ENCODE assay signal across 9 mouse cellular contexts in the genomic region with DNA sequence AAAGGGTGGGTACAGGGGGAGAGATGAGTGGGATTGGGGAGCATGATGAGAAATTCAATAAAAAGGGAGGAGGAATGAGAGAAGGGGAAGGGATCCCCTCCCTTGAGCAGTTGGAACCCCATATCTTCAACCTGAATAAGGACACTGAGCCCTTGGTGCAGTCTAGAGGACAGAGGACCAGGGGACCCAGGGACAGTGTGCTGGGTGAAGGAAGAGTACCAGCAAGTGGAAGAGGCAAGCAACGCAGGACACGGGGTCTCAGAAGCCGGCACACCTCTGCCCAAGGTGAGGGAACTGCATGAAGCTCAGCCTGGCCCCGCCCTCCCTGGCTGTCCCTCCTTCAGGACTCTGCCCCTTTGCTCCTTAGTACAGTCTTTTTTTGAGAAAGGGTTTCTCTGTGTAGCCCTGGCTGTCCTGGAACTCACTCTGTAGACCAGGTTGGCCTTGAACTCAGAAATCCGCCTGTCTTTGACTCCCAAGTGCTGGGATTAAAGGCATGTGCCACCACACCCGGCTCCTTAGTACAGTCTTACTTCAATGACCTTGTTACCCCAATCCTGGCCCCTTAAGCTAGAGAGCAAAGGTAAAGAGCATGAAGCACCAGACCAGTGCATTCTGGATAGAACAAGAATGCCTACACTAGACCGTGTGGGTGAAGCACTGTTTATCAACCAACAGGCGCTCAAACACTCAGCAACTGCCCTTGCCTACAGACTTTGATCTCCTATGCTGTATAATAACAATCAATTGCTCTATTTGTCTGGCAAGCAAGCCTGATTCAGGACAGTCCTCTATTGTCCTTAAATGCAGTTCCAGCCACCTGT. TPM values are rescaled to one million over a fixed set of nuclear protein-coding genes. Genes with fewer than 3 reads are reported as not detected.
DNase-seq lines count a peak whose midpoint lies in the region; ATAC-seq and TF ChIP-seq lines count a peak whose summit lies in the region.
"Had no signal": no experiment of that assay in that cellular context is flagged by ENCODE, and none has a peak within 500 bp of the region (broad histone marks: within the 10 kb centered on the region; RNA-seq: fewer than 3 reads in every experiment).

No protein-coding gene starts in this region.

- H3K9ac ChIP-seq in heart, embryonic 15.5 days = no peak overlapping the region
- peak overlapping the region; percentile 79; the same call in 1 of the 2 replicates for H3K9ac ChIP-seq in midbrain, embryonic 15.5 days

- no peaks in the 10 kb centered on the region for H3K27me3 ChIP-seq in heart, embryonic 15.5 days
- no peaks in the 10 kb centered on the region for H3K27me3 ChIP-seq in kidney, adult 2 months (replicated peaks; ENCODE audit: control insufficient read depth, insufficient read depth, low read length)
- no peaks in the 10 kb centered on the region for H3K27me3 ChIP-seq in midbrain, embryonic 15.5 days (replicated peaks)

- peaks cover 36% of the 10 kb centered on the region for H3K4me1 ChIP-seq in heart, embryonic 15.5 days (replicated peaks)
- H3K4me1 ChIP-seq in cortical plate, adult 2 months (ENCODE audit: control insufficient read depth, insufficient read depth, low read length) = peaks cover 13% of the 10 kb centered on the region
- peaks cover 30% of the 10 kb centered on the region for H3K4me1 ChIP-seq in kidney, adult 2 months (ENCODE audit: control insufficient read depth, insufficient read depth, low read length)
- peaks cover 30% of the 10 kb centered on the region for H3K4me1 ChIP-seq in midbrain, embryonic 15.5 days

- WGBS in heart, embryonic 15.5 days = 77% methylated on average over 8 of the region's 8 CpGs
- 53% methylated on average over 8 of the region's 8 CpGs for WGBS in kidney, adult 2 months
- 82% methylated on average over 8 of the region's 8 CpGs for WGBS in midbrain, embryonic 15.5 days

- TF ChIP-seq POLR2A in cortical plate, adult 2 months (IDR thresholded peaks at IDR 0.05; ENCODE audit: extremely low read depth, insufficient read depth, low read length) = no peak
- TF ChIP-seq POLR2A in kidney, adult 2 months (IDR thresholded peaks at IDR 0.05; ENCODE audit: low read depth, low read length) = no peak

- no peak overlapping the region for H3K27ac ChIP-seq in heart, embryonic 15.5 days
- H3K27ac ChIP-seq in cortical plate, adult 2 months (ENCODE audit: insufficient read depth, low read length) = 0 out of 2 replicates have a peak overlapping the region, but pooled peaks have one; percentile 20
- H3K27ac ChIP-seq in kidney, adult 2 months (ENCODE audit: insufficient read depth, low read depth, low read length) = peak overlapping the region; percentile 90
- H3K27ac ChIP-seq in midbrain, embryonic 15.5 days = no peak overlapping the region

- no peak for TF ChIP-seq CTCF in cortical plate, adult 2 months (IDR thresholded peaks at IDR 0.05; ENCODE audit: extremely low read depth, insufficient read depth, low read length)
- no peak for TF ChIP-seq CTCF in kidney, adult 2 months (conservative IDR thresholded peaks at IDR 0.05; ENCODE audit: insufficient read depth, insufficient read length, low read depth, low read length)

- no peaks in the 10 kb centered on the region for H3K36me3 ChIP-seq in heart, embryonic 15.5 days
- no peaks in the 10 kb centered on the region for H3K36me3 ChIP-seq in kidney, adult 2 months (ENCODE audit: control insufficient read depth, insufficient read depth, low read length)
- H3K36me3 ChIP-seq in midbrain, embryonic 15.5 days (replicated peaks) = no peaks in the 10 kb centered on the region

- H3K4me2 ChIP-seq in heart, embryonic 15.5 days = peak overlapping the region; percentile 98; the same call in 1 of the 2 replicates
- peak overlapping the region; percentile 98 for H3K4me2 ChIP-seq in midbrain, embryonic 15.5 days

- ATAC-seq in heart, embryonic 15.5 days (replicated peaks; ENCODE audit: insufficient number of reproducible peaks, insufficient read depth, low FRiP score, low read depth) = no peak
- no peak for ATAC-seq in midbrain, embryonic 15.5 days (replicated peaks)

- no peak for DNase-seq in heart, postnatal 10 days
- DNase-seq in kidney, adult 2 months = peak; percentile 82
- no peak for DNase-seq in embryo, embryonic 10.5 days (ENCODE audit: low spot score)
- DNase-seq in cerebellum, adult 8-10 months = no peak
- no peak for DNase-seq in testis, postnatal 14 days (ENCODE audit: low spot score)
- DNase-seq: retina, postnatal 1 day had no signal

- H3K9me3 ChIP-seq in heart, embryonic 15.5 days (replicated peaks) = no peaks in the 10 kb centered on the region
- H3K9me3 ChIP-seq in midbrain, embryonic 15.5 days = no peaks in the 10 kb centered on the region

- H3K4me3 ChIP-seq in heart, embryonic 15.5 days = peak overlapping the region; percentile 73
- H3K4me3 ChIP-seq in cortical plate, adult 2 months (ENCODE audit: insufficient read depth, low read length) = peak overlapping the region; percentile 87
- peak overlapping the region; percentile 87 for H3K4me3 ChIP-seq in kidney, adult 2 months (ENCODE audit: insufficient read depth, low read depth, low read length)
- H3K4me3 ChIP-seq in midbrain, embryonic 15.5 days = peak overlapping the region; percentile 90

- intact Hi-C loops in heart, postnatal 10 days (cut with DNase I) = no loop called here

RNA-seq across cellular contexts. Expression of gene Pdxk, which starts 1.6 kb away (rescaled TPM):
- polyA plus RNA-seq in heart, embryonic 15.5 days (2015; fragmentation: Nextera tagmentation; extraction: Ambion mirVana) = 4.6 and 8.7 TPM in 2 replicates
- 10 to 100 TPM in 1 of 2 experiments, 1 to 10 TPM in 1; 9.4 to 10.0 TPM for total RNA-seq in heart, postnatal 10 days (2021)
- polyA plus RNA-seq in cortical plate, adult 2 months (2012; rRNA removed) = 76.7 and 77.7 TPM in 2 replicates
- 107 TPM in 2 replicates for polyA plus RNA-seq in kidney, adult 2 months (2012; rRNA removed)
- 48.9 and 52.3 TPM in 2 replicates for polyA plus RNA-seq in midbrain, embryonic 15.5 days (2015; fragmentation: Nextera tagmentation; extraction: Ambion mirVana)

RNA-seq across cellular contexts. Expression of gene Cstb, which starts 37.7 kb away (rescaled TPM):
- polyA plus RNA-seq in heart, embryonic 15.5 days (2015; fragmentation: Nextera tagmentation; extraction: Ambion mirVana) = 114 and 160 TPM in 2 replicates
- 10 to 100 TPM; 41.6 to 42.7 TPM for total RNA-seq in heart, postnatal 10 days (2021)
- 69.3 and 78.3 TPM in 2 replicates for polyA plus RNA-seq in cortical plate, adult 2 months (2012; rRNA removed)
- polyA plus RNA-seq in kidney, adult 2 months (2012; rRNA removed) = 101 and 115 TPM in 2 replicates
- 83.9 and 92.7 TPM in 2 replicates for polyA plus RNA-seq in midbrain, embryonic 15.5 days (2015; fragmentation: Nextera tagmentation; extraction: Ambion mirVana)

RNA-seq across cellular contexts. Expression of gene Rrp1, which starts 50.3 kb away (rescaled TPM):
- polyA plus RNA-seq in heart, embryonic 15.5 days (2015; fragmentation: Nextera tagmentation; extraction: Ambion mirVana) = 202 and 247 TPM in 2 replicates
- total RNA-seq in heart, postnatal 10 days (2021) = 100 to 1,000 TPM; 120 to 122 TPM
- polyA plus RNA-seq in cortical plate, adult 2 months (2012; rRNA removed) = 519 and 613 TPM in 2 replicates
- 58.2 and 80.3 TPM in 2 replicates for polyA plus RNA-seq in kidney, adult 2 months (2012; rRNA removed)
- polyA plus RNA-seq in midbrain, embryonic 15.5 days (2015; fragmentation: Nextera tagmentation; extraction: Ambion mirVana) = 419 and 432 TPM in 2 replicates

RNA-seq across cellular contexts. Expression of gene Olfr1358, which starts 54.1 kb away (rescaled TPM):
- not detected in 2 replicates for polyA plus RNA-seq in heart, embryonic 15.5 days (2015; fragmentation: Nextera tagmentation; extraction: Ambion mirVana)
- not detected for total RNA-seq in heart, postnatal 10 days (2021)
- not detected in 2 replicates for polyA plus RNA-seq in cortical plate, adult 2 months (2012; rRNA removed)
- not detected in 2 replicates for polyA plus RNA-seq in kidney, adult 2 months (2012; rRNA removed)
- polyA plus RNA-seq in midbrain, embryonic 15.5 days (2015; fragmentation: Nextera tagmentation; extraction: Ambion mirVana) = not detected in 2 replicates

Comparison
In these comparisons a context has a peak if more than half of its experiments do, and no peak if none do; other contexts are left out.
1. H3K27ac ChIP-seq: peak in cortical plate, adult 2 months (single experiment) and kidney, adult 2 months (single experiment); none in heart, embryonic 15.5 days (single experiment) and midbrain, embryonic 15.5 days (single experiment).
2. Peak in every context shown above with its lines, with median percentiles within 50 percentile points of each other: H3K4me3 ChIP-seq.